ENCODE assay signal across 8 mouse cellular contexts in the genomic region with DNA sequence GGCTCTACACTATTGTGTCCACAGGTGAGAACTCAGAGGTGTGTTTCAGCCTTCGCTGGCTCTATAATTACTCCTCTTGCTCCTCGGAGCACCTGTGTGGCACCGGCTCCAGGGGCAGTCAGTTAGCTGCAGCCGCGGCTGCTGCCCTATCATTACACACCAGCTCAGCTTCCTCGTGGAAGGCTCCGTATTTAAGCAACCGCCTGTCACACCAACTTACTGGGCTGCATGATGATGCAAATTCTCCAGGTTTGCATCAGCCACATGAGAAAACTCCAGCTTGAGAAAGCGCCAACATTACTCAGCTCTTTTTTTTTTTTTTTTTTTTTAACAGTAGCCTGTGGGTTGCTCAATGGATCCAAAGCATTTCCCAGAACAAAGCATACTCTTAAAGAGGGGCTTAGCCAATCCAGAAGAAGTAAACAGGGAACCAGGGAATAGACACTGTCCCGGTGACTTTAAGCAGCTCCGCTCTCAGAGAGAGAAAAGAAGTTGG. TPM values are rescaled to one million over a fixed set of nuclear protein-coding genes. Genes with fewer than 3 reads are reported as not detected.
A peak's percentile ranks its signal among the peaks of the same experiment; 100 is the strongest.
DNase-seq lines count a peak whose midpoint lies in the region; ATAC-seq and TF ChIP-seq lines count a peak whose summit lies in the region.

A gene (minus strand): TSS at position 194 of the 496 bp plus-strand sequence.

- 0 out of 2 replicates have a peak, but pooled peaks have one; percentile 28 for TF ChIP-seq POLR2A in bone marrow, adult 2 months (IDR thresholded peaks at IDR 0.05; ENCODE audit: borderline replicate concordance, control insufficient read depth, low read depth, low read length)
- no peak for TF ChIP-seq POLR2A in lung, adult 2 months (IDR thresholded peaks at IDR 0.05; ENCODE audit: borderline replicate concordance, extremely low read depth, low read depth, low read length)

- DNase-seq in layer of hippocampus, adult 8-10 months (ENCODE audit: low spot score in 2 of 2): peak in 1 of 2 experiments; percentile 13
- no peak for DNase-seq in layer of hippocampus, adult 9-10 months (ENCODE audit: low spot score)
- DNase-seq in gastrocnemius, postnatal 14 days: peak; percentile 3
- DNase-seq in kidney, postnatal 10 days: peak; percentile 18
- DNase-seq in lung, adult 2 months: peak; percentile 14

- no peaks in the 10 kb centered on the region for H3K27me3 ChIP-seq in neural tube, embryonic 13.5 days

- peak; percentile 63 for ATAC-seq in neural tube, embryonic 13.5 days (ENCODE audit: low read depth)
- ATAC-seq in inflammation-experienced regulatory T-cells, adult 6 months: no peak

- peak within 1 kb of the TSS; percentile 54 for H3K4me2 ChIP-seq in neural tube, embryonic 13.5 days

- H3K27ac ChIP-seq in bone marrow, adult 2 months (ENCODE audit: control insufficient read depth, insufficient read depth, low read depth, low read length, poor library complexity): peak within 1 kb of the TSS; percentile 90
- H3K27ac ChIP-seq in neural tube, embryonic 13.5 days (replicated peaks): no peak within 1 kb of the TSS

- no peaks in the 10 kb centered on the region for H3K36me3 ChIP-seq in neural tube, embryonic 13.5 days

- TF ChIP-seq CTCF in bone marrow, adult 2 months (IDR thresholded peaks at IDR 0.05; ENCODE audit: control insufficient read depth, insufficient read depth, low read length): 0 out of 2 replicates have a peak, but pooled peaks have one; percentile 3
- TF ChIP-seq CTCF in lung, adult 2 months (IDR thresholded peaks at IDR 0.05; ENCODE audit: insufficient read depth, low read length): no peak

- intact Hi-C loops in gastrocnemius, postnatal 14 days (cut with DNase I; ENCODE audit: low total_unique reads): no loop called here

- H3K4me3 ChIP-seq in bone marrow, adult 2 months (replicated peaks; ENCODE audit: control insufficient read depth, low read depth, low read length): peak within 1 kb of the TSS; percentile 59
- peak within 1 kb of the TSS; percentile 42 for H3K4me3 ChIP-seq in lung, adult 2 months (replicated peaks; ENCODE audit: extremely low read depth, low read depth, low read length)
- H3K4me3 ChIP-seq in neural tube, embryonic 13.5 days: peak within 1 kb of the TSS; percentile 26

- under 1% methylated on average over 11 of the region's 11 CpGs for WGBS in bone marrow, adult 2 months
- WGBS in lung, adult 2 months: 1% methylated on average over 11 of the region's 11 CpGs
- WGBS in neural tube, embryonic 13.5 days: 1% methylated on average over 11 of the region's 11 CpGs

- H3K9me3 ChIP-seq in neural tube, embryonic 13.5 days: no peaks in the 10 kb centered on the region

- H3K4me1 ChIP-seq in bone marrow, adult 2 months (ENCODE audit: control insufficient read depth, insufficient read depth, low read length): peaks cover 1% of the 10 kb centered on the region; the same call in 1 of the 2 replicates
- H3K4me1 ChIP-seq in lung, adult 2 months (ENCODE audit: control insufficient read depth, insufficient read depth, low read length): peaks cover 4% of the 10 kb centered on the region
- H3K4me1 ChIP-seq in neural tube, embryonic 13.5 days (replicated peaks): peaks cover 16% of the 10 kb centered on the region

- H3K9ac ChIP-seq in neural tube, embryonic 13.5 days: 0 out of 2 replicates have a peak within 1 kb of the TSS, but pooled peaks have one; percentile 31

RNA-seq across cellular contexts. Expression of the gene that starts here (rescaled TPM):
- 10 to 100 TPM; 25.3 to 33.9 (median 32.0) TPM for total RNA-seq in layer of hippocampus, adult 8-10 months (2022)
- polyA plus RNA-seq in bone marrow, adult 2 months (2011; ENCODE audit: insufficient read depth, insufficient read length, low replicate concordance, missing spikeins): 1.1 and 1.4 TPM in 2 replicates
- under 1 TPM; 0.27 to 0.41 TPM for total RNA-seq in gastrocnemius, postnatal 14 days (2021)
- polyA plus RNA-seq in lung, adult 2 months (2012; rRNA removed): 0.16 and 2.1 TPM in 2 replicates
- polyA plus RNA-seq in neural tube, embryonic 13.5 days (2015; fragmentation: Nextera tagmentation; extraction: Ambion mirVana): 3.6 and 4.6 TPM in 2 replicates
- polyA plus RNA-seq in inflammation-experienced regulatory T-cells, adult 6 months (2017; shearing (Covaris generic)): under 1 TPM in 2 of 3 experiments, not detected in 1; 0.15 to 0.31 TPM

Comparison
In these comparisons a context has a peak if more than half of its experiments do, and no peak if none do; other contexts are left out.
1. RNA of the gene that starts here (total RNA-seq): 25.3 to 33.9 TPM in layer of hippocampus, adult 8-10 months; 0.27 to 0.41 TPM in gastrocnemius, postnatal 14 days; every median in the first group is over 10 times any median in the second.
2. Peak in DNase-seq in gastrocnemius, postnatal 14 days; RNA of the gene not detected or under 1 TPM.
3. Peak in every context shown above with its lines, with median percentiles within 50 percentile points of each other: H3K4me3 ChIP-seq.